Mouse (Mus musculus): ENCODE measurements around the gene Gm20388.

Gene Gm20388

DNA sequence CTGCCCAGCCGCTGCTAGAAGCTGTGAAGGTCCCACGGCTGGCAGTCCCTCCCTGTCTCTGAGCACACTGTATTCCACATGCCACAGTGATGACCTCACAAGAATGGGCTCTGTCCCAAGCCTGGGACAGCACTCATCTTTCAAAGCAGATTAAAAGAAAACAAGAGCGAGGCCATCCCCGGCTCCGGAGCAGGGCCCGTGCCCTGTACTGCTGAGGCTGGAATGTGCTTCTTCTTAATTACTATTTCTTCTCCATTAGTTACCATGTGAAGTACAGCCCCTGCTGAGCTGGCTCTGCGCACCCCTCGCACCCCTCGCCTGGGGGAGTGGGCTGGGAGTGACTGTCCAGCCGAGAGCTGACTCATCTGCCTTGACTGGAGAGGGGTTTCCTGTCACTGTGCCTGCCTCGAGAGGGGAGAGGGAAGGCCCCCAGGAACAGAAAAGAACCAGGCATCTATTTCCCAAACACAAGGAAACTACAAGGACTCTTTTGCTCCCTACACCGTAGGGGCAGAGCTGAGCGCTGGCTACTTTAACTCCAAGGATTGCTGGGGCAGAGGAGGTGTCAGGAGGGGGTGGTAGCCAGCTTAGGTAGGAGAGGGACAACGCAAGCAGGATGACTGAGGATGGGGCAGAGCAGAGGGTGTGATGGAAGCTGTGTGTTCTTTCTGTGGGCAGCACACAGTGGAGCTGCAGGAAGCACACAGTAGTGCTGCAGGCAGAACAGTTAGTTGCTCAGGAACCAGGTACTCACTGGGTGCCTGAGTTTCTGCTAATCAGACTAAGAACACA, 1331.3 kb downstream of the Gm20388 start:
- no peak for DNase-seq (ENCODE audit: extremely low spot score, low spot score)

DNA sequence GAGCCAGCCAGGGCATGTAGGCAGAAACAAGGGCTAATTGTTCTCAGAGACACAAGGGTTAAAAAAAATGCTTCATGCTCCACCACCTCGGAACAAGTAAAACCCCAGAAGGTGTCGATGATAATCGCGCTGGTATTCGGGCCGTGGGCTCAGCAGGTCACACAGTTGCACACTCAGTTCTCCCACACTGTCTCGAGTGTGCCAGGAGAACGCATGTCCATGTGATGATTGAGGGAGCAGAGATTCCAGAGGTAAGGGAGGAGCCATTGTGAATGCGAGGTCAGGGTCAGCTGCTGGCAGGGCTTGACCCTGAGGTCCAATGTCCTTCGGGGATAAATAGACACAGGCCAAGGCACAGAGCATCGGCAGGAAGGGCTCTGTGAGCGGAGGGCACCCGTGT, 1332.0 kb downstream of the Gm20388 start:
- no peak for DNase-seq (ENCODE audit: extremely low spot score, low spot score)

DNA sequence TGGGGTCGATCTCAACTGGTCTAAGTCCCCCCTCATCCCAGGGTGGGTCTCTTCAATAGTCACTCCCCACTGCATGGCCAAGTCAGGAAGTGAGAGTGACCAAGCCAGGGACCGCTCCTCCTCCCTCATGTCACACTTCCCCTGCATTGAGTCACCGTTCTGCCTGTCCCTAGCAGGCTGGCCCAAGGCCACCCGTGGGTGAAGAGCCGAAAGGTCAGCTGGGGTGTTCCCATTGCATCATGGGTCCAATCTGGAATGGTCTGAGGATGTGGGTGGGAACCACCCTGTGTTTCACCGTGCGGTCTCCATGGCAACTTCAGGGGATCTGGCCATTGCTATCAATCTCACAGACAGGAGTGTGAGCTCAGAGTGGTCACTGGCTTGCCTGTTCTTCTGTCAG, 1338.2 kb downstream of the Gm20388 start:
- no peak for DNase-seq (ENCODE audit: extremely low spot score, low spot score)

DNA sequence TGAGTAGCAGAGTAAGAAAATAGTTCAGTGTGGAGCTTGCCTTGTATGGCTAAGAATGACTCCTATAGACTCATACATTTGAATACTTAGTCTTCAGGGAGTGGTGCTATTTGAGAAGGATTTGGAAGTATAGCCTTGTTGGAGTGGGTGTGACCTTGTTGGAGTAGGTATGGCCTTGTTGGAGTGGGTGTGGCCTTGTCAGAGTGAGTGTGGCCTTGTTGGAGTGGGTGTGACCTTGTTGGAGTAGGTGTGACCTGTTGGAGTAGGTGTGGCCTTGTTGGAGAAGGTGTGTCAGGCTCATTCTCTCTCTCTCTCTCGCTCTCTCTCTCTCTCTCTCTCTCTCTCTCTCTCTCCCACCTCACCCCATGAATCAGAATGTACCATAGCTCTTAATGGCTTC, 1338.8 kb downstream of the Gm20388 start:
- no peak for DNase-seq (ENCODE audit: extremely low spot score, low spot score)

DNA sequence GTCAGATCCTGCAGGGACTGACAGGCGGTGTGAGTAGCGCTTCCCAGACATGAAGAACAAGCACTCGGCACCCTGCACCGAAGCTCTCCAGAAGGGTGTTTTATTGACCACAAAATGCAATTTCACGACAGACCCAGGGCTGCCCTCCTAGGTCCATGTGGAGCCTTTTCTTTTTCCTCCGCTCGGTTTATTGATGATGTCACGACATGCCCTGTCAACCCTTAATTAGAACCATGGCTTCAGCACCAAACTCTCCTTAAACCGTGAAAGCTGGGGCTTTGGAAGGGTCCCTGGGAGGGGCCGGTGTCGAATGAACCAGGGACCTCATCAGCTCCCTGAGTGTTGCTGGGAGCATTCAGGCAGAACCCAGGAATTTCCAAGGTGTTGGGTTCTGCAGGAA, 1340.4 kb downstream of the Gm20388 start:
- no peak for DNase-seq (ENCODE audit: extremely low spot score, low spot score)

DNA sequence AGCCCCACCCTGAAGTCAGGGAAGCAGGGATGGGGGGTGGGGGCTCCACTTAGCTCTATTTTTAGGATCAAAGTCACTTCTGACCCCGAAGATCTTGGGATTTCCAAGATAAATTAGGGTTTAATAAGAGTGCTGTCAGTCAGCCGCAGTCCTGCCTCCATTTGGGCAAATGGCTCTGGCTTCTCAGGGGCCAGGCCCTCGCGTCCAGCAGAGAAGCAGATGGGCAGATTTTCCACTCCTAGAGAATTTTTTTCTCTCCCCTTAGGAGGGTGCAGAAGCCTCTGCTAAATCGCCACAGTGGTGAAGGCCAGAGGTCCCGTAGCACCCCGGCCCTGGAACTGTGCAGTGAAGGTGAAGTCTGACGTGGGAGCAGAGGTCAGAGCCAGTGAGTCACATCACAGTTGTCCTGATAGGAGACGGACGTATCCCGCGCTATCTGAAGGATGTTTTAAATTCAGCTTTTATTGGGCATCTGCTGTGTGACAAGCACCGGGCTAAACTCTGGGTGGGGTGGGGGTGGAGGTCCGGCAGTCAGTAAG, 1345.2 kb downstream of the Gm20388 start:
- no peak for DNase-seq (ENCODE audit: extremely low spot score, low spot score)

DNA sequence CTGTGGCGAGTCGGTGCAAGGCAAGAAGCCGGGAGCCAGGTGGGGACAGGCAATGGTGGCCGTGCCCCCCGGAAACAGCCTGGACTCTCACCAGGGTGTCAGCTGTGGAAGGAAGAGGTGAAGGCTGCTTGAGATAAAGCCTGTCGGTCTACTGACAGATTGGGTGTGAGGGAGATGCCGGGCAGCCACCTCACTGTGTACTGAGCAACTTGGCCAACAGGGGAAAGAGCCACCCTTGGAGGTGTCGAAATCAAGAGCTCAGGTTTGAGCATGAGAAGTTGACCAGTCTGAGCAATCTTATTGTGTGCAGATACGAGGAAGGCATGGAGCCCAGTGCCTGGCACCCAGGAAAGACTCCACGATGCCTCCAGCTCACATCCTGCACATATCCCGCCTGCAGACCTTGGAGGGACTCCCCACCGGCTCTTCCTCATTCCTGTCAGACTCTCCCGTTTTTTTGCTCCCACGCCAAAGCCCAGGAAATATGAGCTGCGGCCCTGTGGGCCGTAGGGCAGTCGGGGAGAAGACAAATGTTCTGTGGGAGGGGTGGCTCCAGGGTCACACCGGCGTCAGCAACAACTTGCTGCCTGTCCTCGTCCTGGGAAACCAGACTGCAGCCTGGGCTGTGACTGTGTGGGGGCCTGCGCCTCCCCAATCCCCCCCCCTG, 1347.6 kb downstream of the Gm20388 start:
- no peak for DNase-seq (ENCODE audit: extremely low spot score, low spot score)

DNA sequence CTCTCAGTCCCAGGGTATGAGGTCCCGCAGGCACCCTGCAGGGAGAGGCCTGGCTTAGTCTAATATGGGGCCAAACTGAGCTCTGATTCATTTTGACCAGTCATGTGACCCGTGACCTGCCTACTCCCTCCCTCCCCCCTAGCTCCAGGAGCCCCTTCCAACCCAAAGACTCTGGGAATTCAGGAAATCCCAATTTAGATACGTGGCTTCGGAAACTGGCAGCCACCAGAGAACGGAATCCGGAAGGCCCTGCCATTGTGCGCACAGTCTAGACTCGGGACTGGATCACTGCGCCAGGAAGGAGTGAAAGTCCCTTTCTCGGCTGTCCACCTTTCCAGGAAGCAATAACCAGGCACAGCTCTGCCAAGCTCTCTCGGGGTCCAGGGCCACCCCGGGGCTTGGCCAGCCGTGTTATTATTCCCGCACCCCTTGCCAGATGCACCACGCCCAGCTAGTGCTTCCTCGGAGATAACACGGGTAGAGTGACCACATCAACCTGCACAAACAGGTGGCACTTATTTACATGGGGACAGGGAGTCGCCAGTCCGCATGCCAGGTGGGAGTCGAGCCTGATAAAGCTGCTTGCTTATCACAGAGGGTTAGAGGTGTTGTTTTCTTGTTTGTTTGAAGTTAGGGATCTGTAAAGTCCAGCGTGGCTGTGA, 1352.2 kb downstream of the Gm20388 start:
- no peak for DNase-seq (ENCODE audit: extremely low spot score, low spot score)

DNA sequence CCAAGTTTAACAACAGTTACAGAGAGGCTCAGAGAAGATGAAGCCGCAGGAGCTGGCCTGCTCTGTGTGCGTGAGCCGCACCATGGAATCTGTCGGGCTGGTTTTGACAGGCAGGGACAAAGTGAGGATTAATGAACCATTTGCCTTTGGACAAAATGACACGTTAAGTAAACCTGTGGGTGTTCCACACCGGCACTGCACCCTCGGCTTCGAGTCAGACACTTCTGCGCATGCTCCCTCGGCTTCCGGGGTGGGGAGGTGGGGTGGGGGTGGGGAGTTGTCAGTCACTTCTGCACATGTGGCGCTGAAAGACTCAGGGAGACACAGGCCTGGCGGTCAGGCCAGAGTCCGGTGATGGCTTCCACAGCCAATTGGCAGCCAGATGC, 1352.7 kb downstream of the Gm20388 start:
- no peak for DNase-seq (ENCODE audit: extremely low spot score, low spot score)

DNA sequence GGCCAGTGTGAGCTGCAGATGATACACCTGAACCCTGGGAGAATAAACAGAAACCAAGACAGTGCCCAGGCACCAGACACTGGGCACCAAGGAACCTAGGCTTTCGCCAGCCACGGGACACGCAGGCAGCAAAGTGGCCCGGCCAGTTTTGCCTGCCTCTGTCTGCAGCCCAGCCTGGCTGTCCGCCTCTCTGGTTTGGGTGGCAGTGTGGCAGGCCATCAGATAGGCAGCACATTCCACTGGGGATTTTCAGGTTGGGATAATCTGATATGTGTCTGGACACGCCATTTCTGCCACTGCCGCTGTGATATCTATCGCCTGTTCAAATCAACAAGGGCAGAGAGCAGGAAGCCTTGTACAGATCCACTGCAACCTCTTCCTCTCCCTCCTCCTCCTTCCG, 1353.6 kb downstream of the Gm20388 start:
- no peak for DNase-seq (ENCODE audit: extremely low spot score, low spot score)

DNA sequence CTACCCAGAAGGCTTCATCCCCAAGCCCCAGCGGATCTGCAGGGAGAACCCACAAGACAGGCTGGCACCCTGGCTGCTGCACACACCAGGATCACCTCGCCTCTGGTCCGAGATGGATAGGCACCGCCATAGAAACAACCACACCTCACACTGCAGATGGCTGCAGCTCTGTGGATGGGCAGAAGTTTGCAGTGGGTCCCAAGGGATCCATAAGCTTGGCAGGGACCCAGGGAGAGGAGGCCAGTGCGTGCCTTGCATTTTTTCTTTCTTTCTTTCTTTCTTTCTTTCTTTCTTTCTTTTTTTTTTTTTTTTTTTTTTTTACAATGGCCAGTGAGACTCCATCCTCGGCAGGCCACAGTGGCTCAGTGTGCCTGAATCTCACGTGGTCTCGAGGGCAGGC, 1360.9 kb downstream of the Gm20388 start:
- DNase-seq (ENCODE audit: extremely low spot score, low spot score) = no peak

DNA sequence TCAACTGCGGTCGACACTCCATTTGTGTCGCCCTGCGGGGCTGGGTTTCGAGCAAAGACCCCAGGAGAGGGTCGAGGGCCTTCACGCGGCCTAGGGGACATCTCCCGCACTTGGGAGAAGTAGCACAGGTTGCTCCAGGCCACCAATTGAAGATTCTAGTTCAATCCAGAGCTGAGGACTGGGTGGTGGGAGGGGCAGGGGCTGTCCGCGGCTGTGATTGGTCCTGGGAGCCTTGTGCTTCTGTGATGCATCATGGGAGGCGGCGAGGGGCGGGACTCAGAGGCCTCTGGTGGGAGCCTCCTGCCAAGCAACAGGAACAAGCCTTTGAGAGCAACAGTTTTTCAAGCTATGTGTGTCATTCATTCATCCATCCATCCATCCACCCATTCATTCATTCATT, 1362.6 kb downstream of the Gm20388 start:
- DNase-seq (ENCODE audit: extremely low spot score, low spot score) = no peak

DNA sequence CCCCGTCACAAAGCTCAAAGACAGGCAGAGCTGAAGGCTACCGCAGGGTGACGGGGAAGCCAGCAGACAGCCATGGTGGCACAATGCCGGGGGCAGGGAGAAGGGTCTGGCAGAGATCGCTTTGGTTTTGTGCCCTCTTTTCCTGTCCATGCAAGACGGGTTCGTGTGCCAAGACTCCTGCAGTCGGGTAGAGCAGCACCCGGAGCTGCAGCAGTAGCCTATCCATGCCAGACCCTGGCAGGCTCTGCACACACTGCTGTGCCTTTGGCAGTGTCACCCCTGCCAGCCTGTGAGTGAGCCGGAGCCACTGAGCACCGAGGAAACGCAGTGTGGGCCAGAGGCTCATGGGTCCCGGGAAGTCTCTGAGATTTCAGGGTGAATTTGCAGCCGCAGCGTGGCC, 1363.0 kb downstream of the Gm20388 start:
- no peak for DNase-seq (ENCODE audit: extremely low spot score, low spot score)

DNA sequence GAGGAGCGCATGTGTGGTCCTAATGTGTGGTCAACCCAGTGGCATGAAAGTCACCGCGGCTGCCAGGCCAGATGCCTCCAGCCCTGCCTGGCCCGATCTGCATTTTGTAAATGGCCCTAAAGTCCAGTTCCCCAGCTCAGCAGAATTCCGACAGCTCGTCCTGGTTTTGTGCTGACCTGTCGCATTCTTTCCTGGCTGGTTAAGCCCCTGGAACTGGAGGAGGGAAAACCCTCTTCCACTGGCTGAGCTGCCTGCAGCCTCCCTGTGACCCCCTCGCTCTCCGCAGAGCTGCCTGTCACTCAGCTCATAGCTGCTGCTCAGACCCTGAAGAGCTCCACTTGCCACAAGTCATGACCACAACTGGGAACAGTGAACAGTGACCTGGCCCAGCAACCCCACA, 1369.8 kb downstream of the Gm20388 start:
- no peak for DNase-seq (ENCODE audit: extremely low spot score, low spot score)

DNA sequence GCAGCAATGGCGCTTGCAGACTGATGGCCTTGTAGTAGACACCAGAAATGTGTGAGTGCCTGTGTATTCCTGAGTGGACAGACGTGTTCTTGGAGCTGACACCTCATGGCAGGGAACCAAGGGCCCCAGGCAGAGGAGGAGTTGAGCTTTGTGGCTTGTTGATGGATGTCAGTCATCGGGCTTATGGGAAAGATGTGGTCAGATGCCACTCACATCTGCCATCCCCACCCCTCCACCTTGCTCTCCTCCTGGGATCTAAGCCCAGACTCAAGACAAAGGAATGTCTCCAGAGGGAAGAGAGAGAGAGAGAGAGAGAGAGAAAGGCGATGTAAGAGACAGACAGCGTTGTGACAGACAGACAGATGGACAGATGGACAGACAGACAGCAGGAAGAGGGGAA, 1378.7 kb downstream of the Gm20388 start:
- no peak for DNase-seq (ENCODE audit: extremely low spot score, low spot score)

DNA sequence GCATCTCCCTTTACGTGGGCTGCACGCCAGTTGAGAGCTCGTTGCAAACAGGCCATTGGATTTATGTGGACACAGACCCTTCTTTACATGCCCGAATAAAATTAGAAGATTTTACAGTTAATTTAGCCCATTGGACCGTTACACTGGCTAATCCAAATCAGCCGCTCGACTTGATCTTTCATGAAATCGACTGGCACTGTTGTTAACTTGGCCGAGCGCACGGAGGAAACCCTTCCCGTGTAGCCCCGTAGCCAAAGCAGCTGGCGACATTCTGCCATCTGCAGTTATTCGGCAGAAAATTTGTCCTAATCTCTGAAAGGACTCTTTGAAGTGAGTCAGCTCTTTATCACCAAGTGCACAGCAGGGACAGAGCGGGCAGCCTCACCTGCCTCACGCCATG, 1379.9 kb downstream of the Gm20388 start:
- DNase-seq (ENCODE audit: extremely low spot score, low spot score) = no peak

DNA sequence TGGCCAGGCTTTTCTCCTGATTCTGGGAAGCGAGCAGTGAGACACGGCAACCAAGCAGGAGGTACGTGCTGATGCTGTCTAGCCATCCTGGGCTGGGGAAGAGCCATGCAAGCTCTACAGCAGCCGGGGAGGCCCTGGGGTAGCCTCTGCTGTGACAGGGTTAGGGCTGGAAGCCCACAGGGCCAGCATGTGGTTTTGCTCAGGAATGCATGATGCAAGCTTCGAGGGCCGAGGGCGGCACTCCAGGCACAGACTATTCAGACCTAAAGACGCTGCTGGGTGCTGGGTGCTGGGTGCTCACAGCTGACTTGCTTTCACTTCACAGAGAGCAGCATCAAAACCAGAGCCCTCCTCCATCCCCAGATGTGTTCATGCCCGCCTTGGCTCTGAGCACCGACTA, 1382.8 kb downstream of the Gm20388 start:
- no peak for DNase-seq (ENCODE audit: extremely low spot score, low spot score)

DNA sequence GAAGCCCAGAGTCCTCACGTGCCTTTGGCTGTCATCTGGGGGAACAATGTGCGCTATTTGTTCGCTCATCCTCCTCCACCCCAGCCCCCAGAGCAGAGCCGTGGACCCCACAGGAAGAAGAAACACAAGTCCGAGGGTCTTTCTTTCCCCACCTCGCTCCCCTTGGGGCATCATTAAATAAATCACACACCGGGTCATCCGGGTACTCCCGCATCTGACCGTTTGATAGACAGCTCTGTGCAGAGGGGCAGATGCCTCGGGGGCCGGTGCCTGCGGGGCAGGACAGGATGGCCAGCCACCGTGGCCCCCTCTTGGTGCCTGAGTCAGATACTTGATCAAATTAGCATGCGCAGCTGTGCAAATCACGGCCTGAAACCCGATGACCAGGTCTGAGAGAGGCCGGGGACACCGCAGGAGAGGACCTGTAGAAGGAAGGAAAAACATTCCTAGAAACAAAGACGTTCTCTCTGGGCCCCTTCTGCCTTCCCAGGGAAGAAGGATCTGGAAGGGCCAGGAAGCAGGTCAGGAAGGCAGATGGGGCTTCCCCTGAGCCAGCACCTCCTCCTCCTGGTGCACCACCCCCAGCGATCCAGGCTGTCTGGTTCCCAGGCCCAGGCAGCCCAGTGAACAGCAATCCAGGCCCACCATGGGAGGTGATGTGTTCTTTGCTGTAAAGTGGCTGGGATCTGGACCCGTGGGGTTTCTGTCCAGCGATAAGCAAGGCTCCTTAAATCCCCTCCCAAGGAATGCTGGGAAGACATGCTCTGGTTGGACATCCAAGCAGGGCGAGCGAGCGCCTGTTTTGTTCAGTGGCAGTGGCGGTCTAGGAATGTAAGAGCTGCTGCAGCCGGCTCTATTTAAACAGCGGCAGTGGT, 1383.8 kb downstream of the Gm20388 start:
- DNase-seq (ENCODE audit: extremely low spot score, low spot score) = peak; percentile 76

DNA sequence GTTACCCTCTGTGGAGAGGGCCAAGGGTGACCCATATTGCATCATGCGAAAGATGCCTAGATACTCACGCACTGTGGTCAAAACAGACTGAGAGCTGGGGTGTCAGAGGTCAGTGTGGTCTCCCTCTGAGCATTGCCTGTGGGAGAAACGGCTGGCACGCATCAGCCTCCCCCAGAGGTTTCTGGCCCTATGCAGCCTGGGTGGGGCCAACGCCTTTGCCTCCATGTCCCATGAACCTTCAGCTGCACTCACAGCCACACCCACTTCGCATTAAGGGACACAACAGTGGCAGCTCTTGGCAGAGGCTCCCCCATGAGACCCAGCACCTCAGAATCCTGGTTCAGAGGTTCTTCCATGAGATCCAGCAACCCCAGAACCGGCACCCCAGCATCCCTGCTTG, 1385.4 kb downstream of the Gm20388 start:
- DNase-seq (ENCODE audit: extremely low spot score, low spot score) = no peak

DNA sequence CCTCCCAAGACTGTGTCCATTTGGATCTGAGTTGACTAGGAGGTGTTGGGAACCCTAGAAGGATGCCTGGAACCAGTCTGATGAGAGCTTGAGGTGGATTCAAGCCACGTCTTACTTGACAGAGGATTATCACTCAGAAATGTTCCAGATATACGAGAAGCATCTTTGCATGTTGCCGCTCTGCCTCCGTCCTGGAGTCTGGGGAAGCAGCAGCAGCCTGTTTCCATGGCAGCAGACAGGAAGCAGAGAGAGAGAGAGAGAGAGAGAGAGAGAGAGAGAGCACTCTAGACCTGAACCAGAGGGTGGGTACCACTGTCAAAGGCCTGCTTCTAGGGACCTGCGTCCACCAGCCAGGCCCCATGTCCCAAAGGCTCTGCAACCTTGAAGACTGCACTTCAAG, 1386.0 kb downstream of the Gm20388 start:
- DNase-seq (ENCODE audit: extremely low spot score, low spot score) = no peak

DNA sequence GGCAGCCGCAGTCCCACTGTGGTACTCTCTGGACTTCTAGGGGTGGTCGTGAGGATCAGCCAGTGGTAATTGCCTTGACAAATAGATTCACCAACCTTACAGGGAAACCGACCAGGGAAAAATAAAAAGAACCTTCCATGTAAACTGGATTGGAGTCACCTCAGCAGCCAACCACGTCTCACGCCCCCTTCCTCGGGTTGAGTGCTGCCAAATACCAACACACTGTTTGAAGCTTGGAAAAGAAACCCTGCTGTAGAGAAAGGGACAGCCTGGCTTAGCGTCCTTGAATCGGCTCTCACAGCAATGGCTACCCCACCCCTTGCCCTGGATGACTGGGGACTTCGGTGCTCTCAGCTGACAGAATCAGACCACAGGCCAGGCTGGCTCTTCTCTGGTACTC, 1386.7 kb downstream of the Gm20388 start:
- DNase-seq (ENCODE audit: extremely low spot score, low spot score) = no peak
